24 mouse cellular contexts compared by ENCODE assay signal in the genomic region with DNA sequence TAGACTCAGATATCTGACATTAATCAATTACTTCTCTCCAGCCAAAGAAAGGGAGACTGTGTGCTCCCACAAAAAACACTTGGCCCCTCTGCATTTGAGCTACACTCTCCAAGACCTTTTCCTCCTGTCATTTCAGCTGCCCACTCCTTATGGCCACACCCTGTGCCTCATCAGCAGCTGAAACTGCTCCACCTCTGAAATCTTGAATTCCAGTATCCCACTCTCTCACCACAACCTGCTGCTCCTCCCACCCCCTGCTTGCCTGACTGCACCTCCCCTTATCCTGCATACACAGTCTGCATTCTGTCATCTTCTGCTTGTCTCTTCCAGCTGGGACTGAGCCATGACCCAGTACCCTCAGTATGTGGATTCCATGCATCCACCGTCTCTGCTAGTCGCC. TPM values are rescaled to one million over a fixed set of nuclear protein-coding genes. Genes with fewer than 3 reads are reported as not detected.
"Had no signal": no experiment of that assay in that cellular context is flagged by ENCODE, and none has a peak within 500 bp of the region (broad histone marks: within the 10 kb centered on the region; RNA-seq: fewer than 3 reads in every experiment).

No protein-coding gene starts in this region.

- H3K9ac ChIP-seq: liver, embryonic 14.5 days; lung, embryonic 14.5 days; midbrain, embryonic 12.5 days; neural tube, embryonic 12.5 days had no signal

- H3K27ac ChIP-seq: liver, embryonic 14.5 days; midbrain, embryonic 10.5 days; midbrain, embryonic 12.5 days; neural tube, embryonic 12.5 days had no signal

- H3K4me1 ChIP-seq: midbrain, embryonic 10.5 days; midbrain, embryonic 12.5 days; neural tube, embryonic 12.5 days had no signal

- DNase-seq: lung, adult 18-20 months; lung, embryonic 14.5 days; lung, postnatal 10 days; lung, postnatal 4 days; midbrain, embryonic 14.5 days; retina, postnatal 1 day; right cerebral cortex, adult 18-20 months; right cerebral cortex, postnatal 25 days; right cerebral cortex, postnatal 4 days; spleen, adult 18-20 months; thymus, adult 18-20 months; thymus, postnatal 14 days; thymus, postnatal 4 days had no signal

- H3K4me3 ChIP-seq: midbrain, embryonic 10.5 days; midbrain, embryonic 12.5 days; neural tube, embryonic 12.5 days had no signal

- ATAC-seq: midbrain, embryonic 16.5 days had no signal

- H3K9me3 ChIP-seq: midbrain, embryonic 10.5 days; midbrain, embryonic 12.5 days; neural tube, embryonic 12.5 days had no signal

- H3K27me3 ChIP-seq: midbrain, embryonic 12.5 days; neural tube, embryonic 12.5 days had no signal

- H3K36me3 ChIP-seq: midbrain, embryonic 10.5 days; midbrain, embryonic 12.5 days; neural tube, embryonic 12.5 days had no signal

- H3K4me2 ChIP-seq: lung, embryonic 14.5 days; midbrain, embryonic 12.5 days; neural tube, embryonic 12.5 days had no signal

RNA-seq across cellular contexts. Expression of a gene that starts 9.2 kb away (rescaled TPM):
- total RNA-seq: megakaryocyte, adult 5-6 weeks; megakaryocyte-erythroid progenitor cell, adult 5-6 weeks; neutrophil, adult 5-6 weeks had no signal
- polyA plus RNA-seq: liver, embryonic 16.5 days; small intestine, adult 2 months; urinary bladder, adult 2 months had no signal
